Mouse (Mus musculus) hindbrain, postnatal 0 days (tissue): ENCODE measurements around the gene Tenm4. TPM values are rescaled to one million over a fixed set of nuclear protein-coding genes. Genes with fewer than 3 reads are reported as not detected.
"Not testable (repeated sequence)": the region's sequence is repeated elsewhere in the genome, so short reads cannot be mapped to it uniquely, and the experiment has no call there.

Source experiments
- ATAC-seq: fragments of 200-750 bp; cut with Nextera tagmentation; 2 replicates; pipeline ENCODE4 v1.8.0; 2017; ENCODE audit warnings: mild to moderate bottlenecking, moderate TSS enrichment, moderate library complexity
- DNase-seq: peaks from one replicate; pipeline ENCODE4 v3.0.0-alpha.2; 2015; ENCODE audit warnings: low spot score
- H3K27ac ChIP-seq: fragments of 300-500 bp; sonication (generic); 2 replicates; pipeline ENCODE4 v1.5.1; 2014; ENCODE audit warnings: mild to moderate bottlenecking
- H3K27me3 ChIP-seq: fragments of 300-500 bp; sonication (generic); 2 replicates; pipeline ENCODE4 v1.6.1; 2014; ENCODE audit warnings: low read length, mixed read lengths; ENCODE audit not compliant: insufficient read depth
- H3K36me3 ChIP-seq: fragments of 300-500 bp; sonication (generic); 2 replicates; pipeline ENCODE4 v1.6.1; 2014; ENCODE audit warnings: low read length, mixed read lengths; ENCODE audit not compliant: insufficient read depth
- H3K4me1 ChIP-seq: fragments of 300-500 bp; sonication (generic); 2 replicates; pipeline ENCODE4 v1.6.1; 2014; ENCODE audit warnings: antibody characterized with exemption, low read length, mixed read lengths; ENCODE audit not compliant: insufficient read depth
- H3K4me2 ChIP-seq: fragments of 300-500 bp; sonication (generic); 2 replicates; pipeline ENCODE4 v1.6.1; 2014; ENCODE audit warnings: low read depth, mild to moderate bottlenecking, low read length, moderate library complexity, mixed read lengths
- H3K4me3 ChIP-seq: fragments of 300-500 bp; sonication (generic); 2 replicates; pipeline ENCODE4 v1.5.1; 2014; ENCODE audit warnings: low read length
- H3K9ac ChIP-seq: fragments of 300-500 bp; sonication (generic); replicated peaks from 2 replicates; pipeline ENCODE4 v1.6.1; 2014; ENCODE audit warnings: mild to moderate bottlenecking, low read length, moderate library complexity, mixed read lengths
- H3K9me3 ChIP-seq: fragments of 300-500 bp; sonication (generic); 2 replicates; pipeline ENCODE4 v1.6.1; 2016; ENCODE audit warnings: low read length, mixed read lengths
- CTCF ChIP-seq: IDR thresholded peaks from 2 replicates; pipeline ENCODE4 v1.5.1; 2016; ENCODE audit warnings: antibody characterized with exemption, control low read depth, low read depth
- WGBS: fragments of 180-500 bp; shearing (Covaris S2); extraction: QIAGEN DNeasy Blood & Tissue Kit; methylation state at CpG from one replicate; pipeline ENCODE4 v1.1.7; 2014; 5-methylcytosine and 5-hydroxymethylcytosine counted together
- polyA plus RNA-seq: library from polyadenylated mRNA; unstranded; fragments of >200 nt; fragmentation: Nextera tagmentation; extraction: Ambion mirVana; gene quantifications from 2 replicates; pipeline ENCODE4 v1.2.1, GENCODE M21; 2015
- total RNA-seq: library from RNA; depleted of rRNA; stranded (reverse); fragments of >200 nt; gene quantifications from 2 replicates; pipeline ENCODE4 v1.2.3, GENCODE M21; 2014

The Tenm4 gene
- total and polyA plus RNA-seq, 2 experiments from 2014 or later: 24.1 to 49.7 TPM

DNA sequence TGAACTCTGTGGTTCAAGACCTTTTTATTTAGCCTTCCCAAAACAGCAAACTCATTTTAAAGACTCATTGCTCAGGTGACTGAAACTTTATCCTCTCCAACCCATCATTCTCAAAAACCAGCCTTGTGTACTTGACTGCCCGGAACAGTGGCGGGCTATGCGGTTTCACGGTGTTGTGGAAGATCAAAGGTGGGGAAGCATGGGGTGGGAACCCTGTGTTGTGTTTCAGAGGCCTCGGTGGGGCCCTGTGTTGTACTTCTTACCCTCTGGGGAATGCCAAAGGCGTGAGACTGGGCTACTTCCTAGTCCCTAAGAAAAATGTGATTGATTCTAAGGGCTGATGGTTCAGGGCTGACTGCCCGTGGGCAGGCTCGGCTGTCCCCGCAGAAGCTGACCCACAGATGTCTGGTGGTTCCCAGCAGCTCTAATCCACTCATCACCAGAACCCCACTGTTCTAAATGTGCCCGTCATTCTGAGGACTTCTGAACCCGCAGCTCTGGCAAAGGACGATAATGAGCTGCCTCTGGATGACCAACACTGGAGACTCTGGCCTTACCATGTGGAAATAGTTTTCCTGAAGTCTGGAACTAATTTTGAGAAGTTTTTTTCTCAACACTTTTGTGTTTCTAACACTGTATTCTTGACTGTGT lies 739.4 kb downstream of the Tenm4 start:
- DNase-seq: no peak
- ATAC-seq: no peak
- 69% methylated on average over 12 of the region's 12 CpGs for WGBS

DNA sequence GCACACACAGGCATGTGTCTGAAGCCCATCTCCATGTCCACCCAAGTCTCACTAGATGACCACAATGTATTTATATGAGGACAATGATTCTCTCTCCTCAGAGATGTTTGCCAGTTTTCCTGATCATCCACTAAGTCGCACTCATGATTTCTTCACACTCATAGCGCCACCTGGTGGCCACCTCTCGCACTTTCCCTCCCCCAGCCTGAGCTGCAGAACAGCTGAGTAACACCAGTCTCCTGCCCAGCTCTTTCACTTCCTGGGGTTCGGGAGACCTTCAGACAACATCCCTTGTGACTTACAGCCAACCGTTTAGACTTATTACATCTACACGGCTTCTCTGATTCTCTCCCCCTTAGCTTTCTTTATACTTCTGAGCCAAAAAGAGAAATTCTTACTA lies 743.0 kb downstream of the Tenm4 start:
- Histone ChIP-seq H3K4me3 (no peak overlapping the region), H3K9me3 (no peaks in the 10 kb centered on the region), H3K4me2 (no peak overlapping the region), H3K27ac (no peak overlapping the region), H3K27me3 (no peaks in the 10 kb centered on the region), H3K36me3 (no peaks in the 10 kb centered on the region), H3K9ac (no peak overlapping the region), H3K4me1 (no peaks in the 10 kb centered on the region)
- DNase-seq (peak; percentile 94), ATAC-seq (peak; percentile 58)
- TF ChIP-seq CTCF: peak; percentile 98
- WGBS: 11% methylated on average over 6 of the region's 6 CpGs

More for the DNA sequence above, 739.4 kb downstream of the Tenm4 start:
- H3K27ac ChIP-seq: no peak overlapping the region
- H3K27me3 ChIP-seq: no peaks in the 10 kb centered on the region
- no peaks in the 10 kb centered on the region for H3K36me3 ChIP-seq
- no peak for TF ChIP-seq CTCF
- no peaks in the 10 kb centered on the region for H3K9me3 ChIP-seq
- H3K4me1 ChIP-seq: 0 out of 2 replicates have a peak, but pooled peaks cover 4% of the 10 kb centered on the region
- H3K4me2 ChIP-seq: no peak overlapping the region
- H3K9ac ChIP-seq: no peak overlapping the region
- H3K4me3 ChIP-seq: no peak overlapping the region

DNA sequence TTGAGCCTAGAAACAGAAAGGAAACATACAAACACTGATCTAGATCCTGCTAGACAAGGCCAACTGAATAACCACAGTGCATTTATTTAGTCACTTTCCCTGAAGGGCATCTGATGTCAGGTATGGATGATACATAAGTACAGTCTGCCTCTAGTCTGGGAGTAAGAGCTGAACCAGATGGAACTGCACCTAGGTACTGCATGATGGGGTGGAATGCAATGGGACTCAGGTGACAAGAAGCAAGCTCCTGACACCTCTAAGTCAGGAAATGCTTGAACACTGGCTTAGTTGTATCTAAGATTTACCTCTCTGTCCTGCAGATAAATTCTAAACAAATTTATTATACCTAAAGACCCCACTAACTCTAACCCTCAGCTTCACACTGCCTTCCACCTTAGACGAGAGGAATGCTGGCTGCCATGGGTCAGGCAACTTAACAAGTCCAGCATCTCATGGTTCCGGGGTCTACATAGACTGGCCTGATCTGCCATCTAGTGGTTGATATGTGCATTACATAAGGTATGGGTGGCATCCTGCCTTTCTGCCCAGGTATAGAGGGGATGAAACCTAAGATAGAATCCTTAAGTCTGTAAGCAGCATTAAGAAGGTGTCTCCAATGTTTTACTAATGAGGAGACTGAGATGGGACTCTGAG lies 744.5 kb downstream of the Tenm4 start:
- WGBS: 1% methylated on average over 2 of the region's 2 CpGs
- peak; percentile 69 for ATAC-seq
- no peak overlapping the region for H3K4me3 ChIP-seq
- peak; percentile 88 for DNase-seq
- H3K9me3 ChIP-seq: no peaks in the 10 kb centered on the region
- no peaks in the 10 kb centered on the region for H3K36me3 ChIP-seq
- no peak overlapping the region for H3K9ac ChIP-seq
- TF ChIP-seq CTCF: peak; percentile 97
- no peaks in the 10 kb centered on the region for H3K27me3 ChIP-seq
- H3K4me2 ChIP-seq: no peak overlapping the region
- no peak overlapping the region for H3K27ac ChIP-seq
- no peaks in the 10 kb centered on the region for H3K4me1 ChIP-seq

DNA sequence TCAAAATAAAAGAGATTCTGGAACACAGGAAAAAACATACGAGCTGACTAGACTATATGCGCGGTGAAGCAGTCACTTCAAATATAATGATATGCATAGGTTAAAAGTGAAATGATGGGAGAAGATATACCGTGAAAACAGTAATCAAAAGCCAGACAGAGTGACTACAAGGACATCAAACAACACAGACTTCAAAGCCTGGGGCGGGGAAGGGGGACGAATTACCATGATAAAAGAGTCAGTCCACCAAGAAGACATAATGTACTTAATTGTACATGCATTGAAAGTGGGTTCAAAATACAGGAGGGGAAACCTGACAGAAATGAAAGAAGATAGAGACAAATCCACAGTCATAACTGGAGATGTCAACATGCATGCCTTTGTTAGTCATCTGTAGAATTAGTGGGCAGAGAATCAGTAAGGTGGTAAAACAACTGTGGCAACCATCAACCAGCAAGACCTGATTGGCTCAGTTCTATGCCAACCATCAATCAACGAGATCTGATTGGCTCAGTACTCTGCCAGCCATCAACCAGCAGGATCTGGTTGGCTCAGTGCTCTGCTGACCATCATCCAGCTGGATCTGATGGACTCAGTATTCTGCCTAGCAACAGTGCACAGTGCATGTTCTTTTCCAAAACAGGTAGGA lies 749.5 kb downstream of the Tenm4 start:
- H3K4me2 ChIP-seq: no peak overlapping the region
- H3K9ac ChIP-seq: no peak overlapping the region
- TF ChIP-seq CTCF: no peak
- WGBS: 26% methylated on average over 7 of the region's 7 CpGs
- ATAC-seq (peak; percentile 84), DNase-seq (peak; percentile 56)
- H3K4me3 ChIP-seq: no peak overlapping the region
- H3K27me3 ChIP-seq: no peaks in the 10 kb centered on the region
- no peaks in the 10 kb centered on the region for H3K4me1 ChIP-seq
- no peak overlapping the region for H3K27ac ChIP-seq
- H3K9me3 ChIP-seq: no peaks in the 10 kb centered on the region
- H3K36me3 ChIP-seq: no peaks in the 10 kb centered on the region

DNA sequence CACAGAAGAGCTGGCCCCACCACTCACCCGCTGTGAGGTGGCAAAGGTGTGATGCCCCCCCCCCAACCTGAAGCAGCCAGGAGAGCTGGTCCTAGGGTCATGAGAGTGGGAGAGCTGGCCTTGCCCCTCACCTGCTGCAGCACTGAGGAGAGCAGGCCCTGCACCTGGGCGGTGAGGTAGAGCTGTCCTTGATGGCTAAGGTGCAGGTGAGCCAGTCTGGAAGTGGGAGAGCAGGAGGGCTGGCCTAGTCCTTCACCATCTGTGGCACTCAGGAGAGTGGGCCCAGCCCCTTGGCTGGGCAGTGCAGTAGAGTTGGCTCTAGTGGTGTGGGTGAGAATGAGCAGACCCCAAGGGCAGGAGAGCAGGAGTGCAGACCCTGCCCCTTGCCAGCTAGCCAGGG lies 751.9 kb downstream of the Tenm4 start:
- no peak overlapping the region for H3K27ac ChIP-seq
- no peak overlapping the region for H3K4me3 ChIP-seq
- no peaks in the 10 kb centered on the region for H3K9me3 ChIP-seq
- 97% methylated on average over 2 of the region's 2 CpGs for WGBS
- no peaks in the 10 kb centered on the region for H3K36me3 ChIP-seq
- TF ChIP-seq CTCF: no peak
- no peaks in the 10 kb centered on the region for H3K27me3 ChIP-seq
- DNase-seq: no peak
- no peaks in the 10 kb centered on the region for H3K4me1 ChIP-seq
- no peak overlapping the region for H3K9ac ChIP-seq
- no peak for ATAC-seq
- no peak overlapping the region for H3K4me2 ChIP-seq

DNA sequence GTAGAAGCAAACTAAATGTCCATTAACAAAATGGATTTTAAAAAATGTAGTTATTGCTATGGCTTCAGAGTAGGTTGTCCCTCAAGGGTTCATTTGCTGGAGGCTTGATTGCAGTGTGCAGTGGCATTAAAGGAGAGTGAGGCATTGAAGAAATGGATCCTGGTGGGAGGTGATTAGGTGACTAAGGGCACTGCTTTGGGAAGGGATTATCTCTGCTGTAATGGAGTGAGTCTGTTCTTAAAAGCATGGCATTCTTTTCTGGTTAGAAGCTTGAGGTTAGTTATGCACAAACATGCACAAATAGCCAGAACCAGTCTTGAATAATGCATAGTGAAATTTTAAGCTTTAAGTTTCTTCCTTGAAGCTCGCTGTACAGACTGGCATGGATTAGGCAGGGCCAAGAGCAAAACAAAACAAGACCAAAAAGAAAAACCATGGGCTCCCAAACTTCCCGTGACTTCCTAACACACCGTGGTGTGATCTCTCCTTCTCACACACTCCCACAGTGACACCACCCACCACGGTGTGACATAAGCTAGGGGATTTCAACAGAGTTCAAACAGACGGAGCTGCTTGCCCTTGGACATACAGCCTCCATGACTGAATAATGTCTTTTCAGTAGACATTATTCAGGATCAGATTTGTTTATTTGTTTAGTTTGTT lies 772.8 kb downstream of the Tenm4 start:
- H3K27me3 ChIP-seq: no peaks in the 10 kb centered on the region
- no peak for DNase-seq

DNA sequence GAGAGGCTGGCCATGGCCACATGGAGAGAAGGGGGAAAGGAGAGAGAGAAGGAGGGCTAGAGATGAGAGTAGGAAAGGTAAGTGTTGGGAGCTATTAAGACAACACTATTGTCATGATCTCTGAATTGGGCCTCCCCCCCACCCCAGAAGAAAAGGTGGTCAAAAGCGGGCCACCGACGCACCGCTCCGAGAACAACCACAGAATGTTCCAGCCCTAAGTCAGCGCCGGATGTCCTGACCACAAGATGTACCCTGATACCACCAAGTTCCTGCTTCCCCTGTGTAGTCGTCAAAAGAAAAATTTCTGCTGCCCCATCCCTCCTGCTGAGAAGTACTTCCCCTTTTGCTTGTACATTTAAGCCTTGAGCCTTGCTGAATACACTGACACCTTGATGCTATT lies 775.5 kb downstream of the Tenm4 start:
- DNase-seq, H3K4me3 ChIP-seq, H3K4me1 ChIP-seq, H3K36me3 ChIP-seq, H3K9me3 ChIP-seq, ATAC-seq, H3K27me3 ChIP-seq, H3K27ac ChIP-seq, H3K4me2 ChIP-seq, H3K9ac ChIP-seq: not testable (repeated sequence)
- 90% methylated on average over 8 of the region's 8 CpGs for WGBS

More for the DNA sequence above, 772.8 kb downstream of the Tenm4 start:
- no peak overlapping the region for H3K9ac ChIP-seq
- no peak overlapping the region for H3K4me2 ChIP-seq
- no peak overlapping the region for H3K27ac ChIP-seq
- TF ChIP-seq CTCF: no peak
- no peaks in the 10 kb centered on the region for H3K9me3 ChIP-seq
- no peaks in the 10 kb centered on the region for H3K4me1 ChIP-seq
- ATAC-seq: no peak
- H3K36me3 ChIP-seq: no peaks in the 10 kb centered on the region
- WGBS: 67% methylated on average over 5 of the region's 5 CpGs
- no peak overlapping the region for H3K4me3 ChIP-seq
